Mouse (Mus musculus) cerebellum, adult 2 months (tissue): Measurements from ENCODE around the gene Opalin.

Experiments
- CTCF ChIP-seq: fragments of 200-500 bp; IDR thresholded peaks from 2 replicates; pipeline ENCODE4 v1.5.1; 2011; ENCODE audit warnings: low read depth, mild to moderate bottlenecking, control low read depth, low read length, moderate library complexity, borderline replicate concordance; ENCODE audit not compliant: insufficient read depth
- POLR2A ChIP-seq: fragments of 200-500 bp; IDR thresholded peaks from 2 replicates; pipeline ENCODE4 v1.6.1; 2011; ENCODE audit warnings: low read length, control low read depth, borderline replicate concordance; ENCODE audit not compliant: insufficient read depth

- TF ChIP-seq CTCF = no peak
- no peak for TF ChIP-seq POLR2A
These were observed 29.3 kb downstream of the Opalin start for GRCm38 (mm10) chr19:41047437-41048186.
